In genomic region chr10:20590100-20590499, GRCm38 (mm10) we compare ENCODE assay signal across 13 mouse cellular contexts.
DNase-seq lines count a peak whose midpoint lies in the region; ATAC-seq and TF ChIP-seq lines count a peak whose summit lies in the region.
"Had no signal": no experiment of that assay in that cellular context is flagged by ENCODE, and none has a peak within 500 bp of the region (broad histone marks: within the 10 kb centered on the region; RNA-seq: fewer than 3 reads in every experiment).

No protein-coding gene starts in this region.

- intact Hi-C loops in gastrocnemius, adult 2 months (cut with DNase I), result no loop called here

- TF ChIP-seq CTCF in gastrocnemius, adult 2 months (IDR thresholded peaks at IDR 0.05), result no peak

- no peak overlapping the region for H3K4me3 ChIP-seq in gastrocnemius, adult 2 months
- H3K4me3 ChIP-seq: midbrain, embryonic 10.5 days; neural tube, embryonic 12.5 days had no signal

- no peak for DNase-seq in gastrocnemius, adult 2 months
- no peak for DNase-seq in gastrocnemius, postnatal 25 days
- peak; percentile 32 for DNase-seq in kidney, postnatal 14 days
- DNase-seq in kidney, adult 11 months, result no peak
- DNase-seq in embryo, embryonic 11 days, result peak; percentile 2
- DNase-seq in lung, postnatal 25 days (ENCODE audit: low spot score), result peak; percentile 48
- DNase-seq in natural killer cell, adult 2 months (ENCODE audit: low spot score in 2 of 2), result no peak
- DNase-seq: cerebellum, adult 9-11 months; gastrocnemius, postnatal 10 days; left cerebral cortex, postnatal 4 days had no signal

- peak overlapping the region; percentile 28 for H3K27ac ChIP-seq in gastrocnemius, adult 2 months
- H3K27ac ChIP-seq: midbrain, embryonic 10.5 days; neural tube, embryonic 12.5 days had no signal

- ATAC-seq in inflammation-experienced regulatory T-cells, adult 6 months, result no peak

Comparison
In these comparisons a context has a peak if more than half of its experiments do, and no peak if none do; other contexts are left out.
1. DNase-seq: peak in kidney, postnatal 14 days (single experiment), embryo, embryonic 11 days (single experiment) and lung, postnatal 25 days (single experiment); none in gastrocnemius, adult 2 months (single experiment), gastrocnemius, postnatal 25 days (single experiment), kidney, adult 11 months (single experiment) and natural killer cell, adult 2 months (0 of 2).